Mouse (Mus musculus): ENCODE measurements around the gene Elovl1. TPM values are rescaled to one million over a fixed set of nuclear protein-coding genes. Genes with fewer than 3 reads are reported as not detected.

The Elovl1 gene
- polyA plus RNA-seq (2012; rRNA removed) = 65.2 and 76.6 TPM in 2 replicates

DNA sequence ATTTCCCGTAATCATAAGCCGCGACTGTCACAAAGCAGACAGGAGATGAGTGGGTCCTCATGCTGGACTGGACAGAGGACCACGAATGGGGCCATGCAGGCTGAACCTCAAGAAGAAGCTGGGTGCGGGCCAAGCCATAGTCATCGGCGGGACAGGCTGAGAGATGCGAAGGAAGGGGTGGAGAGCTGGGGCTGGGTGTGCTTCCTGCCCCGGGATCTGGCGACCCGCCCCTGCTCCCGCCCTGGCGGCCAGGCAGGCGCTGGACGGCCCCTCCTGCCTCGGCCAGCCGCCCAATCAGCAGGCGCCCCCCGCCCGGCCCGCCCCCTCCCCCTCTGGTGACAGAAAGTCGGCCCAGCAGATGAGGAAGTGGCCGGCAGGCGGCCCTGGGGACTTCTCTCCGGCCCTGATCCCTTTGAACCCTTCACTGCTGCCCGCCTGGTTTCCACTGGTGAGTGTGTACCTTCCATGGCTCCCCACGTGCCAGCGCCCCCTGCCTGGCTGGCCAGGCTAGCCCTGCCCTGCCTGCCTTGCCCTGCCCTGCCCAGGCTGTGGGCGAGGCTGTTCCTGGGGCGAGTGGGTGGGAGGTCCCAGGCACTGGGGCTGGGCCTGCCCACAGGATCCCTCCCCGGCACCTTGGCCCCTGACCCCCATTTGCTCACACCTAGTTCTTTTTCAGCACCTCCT lies at the start of gene Elovl1:
TSS of gene Elovl1 (plus strand) at position 326 of the 684 bp plus-strand sequence.
- DNase-seq (ENCODE audit: extremely low spot score in 1 of 2, low spot score in 1 of 2) = peak in 1 of 2 experiments; percentile 66

DNA sequence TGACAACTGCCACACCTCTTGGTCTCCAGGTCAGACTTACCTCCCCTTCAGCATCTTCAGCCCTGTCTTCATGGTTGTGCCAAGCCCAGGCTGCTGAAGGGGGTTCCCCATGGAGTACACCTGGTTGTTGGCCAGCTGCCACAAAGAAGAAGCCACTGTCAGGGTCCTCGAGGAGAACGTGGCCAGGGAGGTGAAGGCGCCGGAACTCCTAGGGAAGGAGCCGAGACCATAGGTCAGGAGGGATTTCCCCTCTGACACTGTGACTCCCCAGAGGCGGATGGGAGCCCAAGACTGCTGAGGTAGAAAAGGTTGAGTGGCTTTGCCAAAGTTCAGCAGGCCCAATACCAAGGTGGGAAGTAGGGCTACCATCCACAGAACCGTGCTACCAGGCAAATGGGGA lies 44.6 kb upstream of the Elovl1 start:
- no peak for DNase-seq (ENCODE audit: extremely low spot score in 1 of 2, low spot score in 1 of 2)

DNA sequence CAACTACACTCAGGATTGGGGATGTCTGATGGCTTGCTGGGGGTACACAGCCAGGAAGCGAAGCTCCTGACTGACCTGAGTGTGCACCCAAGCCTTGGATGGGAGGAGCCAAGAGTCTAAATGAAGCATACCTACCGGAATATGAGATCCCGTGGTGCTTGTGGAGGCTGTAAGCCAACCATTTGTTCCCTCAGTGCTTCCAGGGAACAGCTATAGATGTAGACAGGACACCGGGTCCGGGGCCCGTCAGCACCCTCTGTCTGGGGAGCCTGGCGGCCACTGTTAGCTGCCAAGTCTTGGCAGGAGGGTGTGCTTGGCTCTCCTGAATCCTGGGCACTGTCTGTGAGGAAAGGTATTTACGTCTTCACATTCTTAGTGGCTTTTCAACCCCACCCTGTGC lies 40.6 kb upstream of the Elovl1 start:
- DNase-seq (ENCODE audit: extremely low spot score in 1 of 2, low spot score in 1 of 2) = no peak

DNA sequence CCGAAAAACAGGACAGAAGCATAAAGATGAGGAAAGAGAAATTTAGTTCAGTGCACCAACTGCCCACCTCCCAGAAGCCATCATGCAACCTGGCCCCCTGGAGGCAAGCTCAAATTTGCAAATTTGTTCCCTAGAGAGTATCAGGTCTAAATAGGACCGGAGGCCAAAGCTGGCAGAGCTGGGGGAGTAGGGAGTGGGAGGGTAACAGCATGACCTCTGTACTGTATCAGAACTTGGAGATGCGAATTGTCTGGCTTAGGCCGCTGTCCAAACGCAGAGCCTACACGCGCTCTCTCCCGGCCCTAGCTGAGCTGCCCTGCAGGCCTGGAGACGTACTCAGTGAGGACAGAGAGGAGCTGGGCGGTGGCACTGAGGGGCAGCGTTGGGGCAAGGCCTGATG lies 37.7 kb upstream of the Elovl1 start:
- no peak for DNase-seq (ENCODE audit: extremely low spot score in 1 of 2, low spot score in 1 of 2)

DNA sequence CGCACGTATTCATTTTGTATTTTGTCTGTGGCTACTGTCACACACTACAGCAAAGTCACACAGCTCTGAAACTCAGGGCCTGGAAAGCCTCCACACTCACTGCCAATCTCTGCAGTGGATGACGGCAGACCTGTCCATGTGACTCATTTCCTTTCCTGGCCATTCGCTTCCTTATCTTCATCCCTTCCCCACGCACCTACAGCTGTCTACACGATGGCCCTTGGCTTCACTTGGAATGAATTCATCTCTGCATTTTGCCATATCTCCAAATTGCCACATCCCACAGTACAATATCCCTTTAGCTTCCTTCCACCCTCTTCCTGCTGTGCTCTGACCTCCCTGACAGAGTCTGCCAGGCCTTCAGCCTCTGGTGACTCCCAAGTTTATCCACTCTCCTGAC lies 33.4 kb upstream of the Elovl1 start:
- DNase-seq (ENCODE audit: extremely low spot score in 1 of 2, low spot score in 1 of 2) = no peak

DNA sequence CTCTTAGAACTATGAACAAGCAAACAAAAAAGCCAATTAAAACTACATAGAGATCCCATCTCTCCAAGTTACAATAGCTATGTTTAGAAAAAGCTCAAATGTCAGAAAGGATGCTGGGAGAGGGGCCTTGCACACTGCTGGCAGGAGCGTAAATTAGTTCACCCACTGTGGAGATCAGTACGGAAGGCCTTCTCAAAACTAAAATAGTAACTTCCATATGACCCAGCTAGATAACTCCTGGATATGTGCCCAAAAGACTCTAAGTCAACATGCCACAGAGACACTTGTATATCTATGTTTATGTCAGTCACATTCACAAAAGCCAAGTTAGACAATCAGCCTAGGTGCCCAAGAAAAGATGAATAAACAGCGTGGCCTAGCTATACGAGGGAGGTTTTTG lies 32.6 kb upstream of the Elovl1 start:
- DNase-seq (ENCODE audit: extremely low spot score in 1 of 2, low spot score in 1 of 2) = no peak

DNA sequence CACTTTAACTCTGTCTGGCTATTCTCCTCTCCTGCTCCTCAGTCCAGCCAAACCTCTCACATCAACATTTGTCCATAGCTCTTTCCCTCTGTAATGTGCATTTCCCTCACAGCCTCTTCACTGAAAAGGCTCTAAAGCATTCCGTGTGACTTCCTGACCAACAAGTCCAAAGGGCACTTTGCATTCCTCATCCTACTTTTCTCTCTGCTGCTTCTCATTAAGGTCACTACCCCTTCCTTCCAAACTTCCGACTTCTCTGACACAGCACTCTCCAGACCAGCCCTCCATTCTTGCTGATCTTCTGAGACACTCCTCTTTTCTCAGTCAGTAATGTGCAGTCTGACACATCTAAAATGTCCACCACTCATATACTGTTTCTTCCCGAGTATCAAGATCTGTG lies 31.5 kb upstream of the Elovl1 start:
- no peak for DNase-seq (ENCODE audit: extremely low spot score in 1 of 2, low spot score in 1 of 2)

DNA sequence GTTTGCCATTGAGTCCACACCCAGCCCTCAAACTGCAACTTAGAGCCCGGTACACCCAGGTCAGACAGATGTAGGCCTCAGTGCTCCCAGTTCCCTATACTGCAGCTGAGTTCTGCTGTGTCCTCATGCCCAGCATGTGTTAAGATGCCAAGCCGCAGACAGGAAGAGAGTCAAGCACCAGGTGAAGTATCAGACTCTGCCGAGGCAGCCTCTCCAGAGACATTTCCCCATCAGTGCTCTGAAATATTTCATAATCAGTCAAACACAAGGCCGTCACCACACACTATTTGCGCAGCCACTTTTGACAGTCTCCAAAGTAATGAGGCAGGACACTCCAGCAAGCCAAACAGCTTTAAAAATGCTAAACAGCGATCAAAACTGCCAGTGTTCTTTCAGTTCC lies 29.5 kb upstream of the Elovl1 start:
- DNase-seq (ENCODE audit: extremely low spot score in 1 of 2, low spot score in 1 of 2) = no peak

DNA sequence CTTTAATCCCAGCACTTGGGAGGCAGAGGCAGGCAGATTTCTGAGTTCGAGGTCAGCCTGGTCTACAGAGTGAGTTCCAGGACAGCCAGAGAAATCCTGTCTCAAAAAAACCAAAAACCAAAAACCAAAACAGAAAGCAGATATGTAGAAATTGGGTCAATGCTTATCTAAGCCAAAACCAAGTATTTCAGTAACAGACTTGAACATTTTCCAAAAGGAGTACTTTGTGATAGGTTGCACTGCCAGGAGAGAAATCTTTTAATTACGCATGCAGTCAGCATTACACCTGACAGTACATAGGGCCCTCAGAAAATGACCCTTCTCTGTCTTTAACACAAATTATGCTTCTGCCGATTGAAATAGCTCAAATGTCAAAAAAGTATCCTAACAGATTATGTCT lies 26.5 kb upstream of the Elovl1 start:
- DNase-seq (ENCODE audit: extremely low spot score in 1 of 2, low spot score in 1 of 2) = no peak

DNA sequence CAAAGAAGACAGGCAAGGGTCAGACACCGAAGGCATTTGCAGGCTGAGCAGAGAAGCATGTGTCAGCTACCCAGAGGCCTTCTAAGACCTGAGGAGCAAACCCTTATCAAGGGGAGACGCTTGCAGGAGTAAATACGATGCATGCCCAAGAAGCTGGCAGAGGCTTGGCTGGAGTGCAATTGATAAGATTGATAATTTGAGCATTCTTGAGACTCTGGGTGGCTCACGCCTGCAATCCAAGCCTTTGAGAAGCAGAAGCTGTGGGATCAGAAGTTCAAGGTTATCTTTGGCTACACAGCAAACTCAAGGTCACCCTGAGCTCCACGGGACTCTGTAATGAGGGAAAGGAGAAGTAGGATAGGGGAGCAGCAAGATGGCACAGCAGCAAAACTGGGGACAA lies 26.0 kb upstream of the Elovl1 start:
- no peak for DNase-seq (ENCODE audit: extremely low spot score in 1 of 2, low spot score in 1 of 2)

DNA sequence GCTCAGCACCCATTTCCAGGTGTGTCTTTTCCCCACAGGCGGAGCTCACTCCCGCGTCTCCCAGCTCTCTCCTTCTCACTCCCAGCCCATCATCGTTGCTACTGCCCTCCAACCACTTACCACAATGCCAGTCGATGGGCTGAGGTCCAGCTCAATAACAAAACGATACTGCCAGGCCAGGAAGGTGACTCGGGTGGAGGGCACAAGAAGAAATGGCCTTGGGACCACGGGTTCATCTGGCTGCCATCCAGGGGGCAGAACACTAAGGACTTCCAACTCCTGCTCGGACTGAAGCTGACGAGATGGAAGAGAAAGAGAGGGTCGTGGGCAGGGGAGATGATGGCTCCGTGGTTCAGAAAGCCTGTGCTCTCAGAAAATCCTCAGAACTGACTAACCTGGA lies 25.2 kb upstream of the Elovl1 start:
- no peak for DNase-seq (ENCODE audit: extremely low spot score in 1 of 2, low spot score in 1 of 2)

DNA sequence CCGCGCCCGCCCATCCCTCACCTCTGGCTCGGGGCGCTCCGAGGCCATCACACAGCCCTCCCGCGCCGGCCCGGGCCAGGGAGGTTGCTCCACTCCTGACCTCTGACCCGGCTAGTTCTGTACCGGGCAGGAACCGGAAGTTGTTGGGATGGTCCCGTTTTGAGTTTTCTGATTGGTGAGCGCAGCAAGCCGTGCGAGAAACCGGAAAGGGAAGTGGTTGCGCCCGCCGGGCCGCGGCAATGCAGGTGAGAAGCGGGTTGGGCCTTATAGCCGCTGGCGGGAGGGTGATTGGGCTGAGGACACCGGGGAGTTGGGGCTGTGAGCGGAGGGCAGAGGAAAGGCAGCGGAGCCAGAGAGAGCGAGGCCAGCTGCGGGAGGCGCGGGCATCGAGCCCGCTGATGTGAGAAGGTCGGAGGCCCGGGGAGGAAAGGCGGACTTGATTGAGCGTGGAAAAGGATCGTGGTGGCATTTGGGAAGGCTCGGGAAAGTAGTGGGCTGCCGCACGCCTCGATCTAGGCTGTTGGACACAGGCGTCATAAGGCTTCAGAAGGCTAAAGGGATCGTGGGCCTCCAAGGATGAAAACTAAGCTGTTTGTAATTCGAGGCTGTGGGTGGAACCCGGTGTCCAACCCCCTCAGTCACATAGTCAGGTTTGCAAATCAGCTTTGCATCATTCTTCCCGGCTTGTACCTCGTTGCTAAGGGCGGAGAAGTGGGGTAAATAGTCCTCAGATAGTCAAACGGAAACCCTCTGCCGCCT lies 18.6 kb upstream of the Elovl1 start, which contains the start of the genes Szt2 and Med8:
TSS of gene Szt2 (minus strand) at position 132 of the 759 bp plus-strand sequence.
TSS of gene Med8 (plus strand) at position 196 of the 759 bp plus-strand sequence.
- peak; percentile 86 to 93 for DNase-seq (ENCODE audit: extremely low spot score in 1 of 2, low spot score in 1 of 2)

DNA sequence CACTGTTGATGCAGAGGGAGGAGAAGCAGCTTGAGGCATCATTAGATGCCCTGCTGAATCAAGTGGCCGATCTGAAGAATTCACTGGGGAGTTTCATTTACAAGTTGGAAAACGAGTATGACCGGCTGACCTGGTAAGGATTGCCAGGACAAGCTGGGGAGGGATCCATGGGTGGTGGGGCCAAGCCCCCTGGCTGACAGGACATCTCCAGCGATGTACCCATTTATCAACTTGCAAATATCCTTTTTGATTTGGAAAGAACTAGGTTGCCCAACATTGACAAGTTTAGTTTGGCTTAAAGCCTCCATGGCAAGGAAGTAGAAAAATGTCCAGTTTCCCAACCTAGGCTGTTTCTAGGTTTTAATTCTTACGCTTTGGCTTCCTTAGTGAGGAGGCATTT lies 17.0 kb upstream of the Elovl1 start:
- no peak for DNase-seq (ENCODE audit: extremely low spot score in 1 of 2, low spot score in 1 of 2)

DNA sequence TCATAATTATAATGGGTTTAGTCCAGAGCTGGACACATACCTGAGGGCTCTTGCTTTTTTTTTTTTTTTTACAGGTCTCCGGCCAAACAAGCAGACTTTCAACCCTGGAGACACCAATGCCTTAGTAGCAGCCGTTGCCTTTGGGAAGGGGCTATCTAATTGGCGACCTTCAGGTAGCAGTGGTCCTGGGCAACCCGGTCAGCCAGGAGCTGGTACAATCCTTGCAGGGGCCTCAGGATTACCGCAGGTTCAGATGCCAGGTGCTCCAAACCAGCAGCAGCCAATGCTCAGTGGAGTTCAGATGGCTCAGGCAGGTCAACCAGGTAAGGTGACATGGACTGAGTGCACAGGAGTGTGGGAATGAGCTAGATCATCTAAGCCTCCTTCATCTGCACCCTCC lies 14.3 kb upstream of the Elovl1 start:
- no peak for DNase-seq (ENCODE audit: extremely low spot score in 1 of 2, low spot score in 1 of 2)

DNA sequence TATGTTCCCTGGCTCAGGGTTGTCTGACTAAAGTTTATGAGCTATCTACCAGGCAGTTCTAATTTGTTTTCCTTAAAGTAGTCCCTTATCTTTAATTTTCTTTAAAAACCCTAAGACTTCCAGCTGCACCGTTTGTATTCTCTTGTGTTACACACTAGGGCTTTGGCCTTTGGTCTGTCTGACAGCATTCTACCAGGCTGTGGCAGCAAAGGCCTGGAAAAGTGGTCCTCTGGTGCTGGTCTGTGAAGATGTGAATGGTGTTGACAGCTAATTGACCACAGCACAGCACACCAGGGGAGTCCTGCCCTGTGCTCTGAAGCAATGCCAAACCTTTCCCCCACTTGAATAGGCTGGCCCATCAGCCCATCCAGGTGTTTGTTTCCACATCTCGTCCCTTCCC lies 12.1 kb upstream of the Elovl1 start:
- no peak for DNase-seq (ENCODE audit: extremely low spot score in 1 of 2, low spot score in 1 of 2)

DNA sequence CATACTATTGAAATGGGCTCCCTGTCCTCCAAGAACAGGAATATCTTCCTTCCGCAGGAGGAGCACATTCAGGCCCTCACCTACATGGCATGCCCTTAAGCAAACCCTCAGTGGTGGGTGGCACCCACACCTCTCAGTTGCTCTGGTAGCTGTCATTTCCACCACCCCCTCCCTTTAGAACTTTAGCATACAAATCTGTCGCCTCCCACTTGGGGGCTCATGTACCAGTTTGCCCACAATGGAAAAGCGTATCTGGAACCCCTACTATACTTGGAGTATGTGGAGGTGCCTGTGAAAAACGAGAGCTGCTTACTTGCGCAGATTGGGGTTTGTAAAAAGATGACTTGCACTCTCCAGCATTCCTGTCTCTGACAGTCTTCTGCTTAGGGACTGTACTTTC lies 11.6 kb upstream of the Elovl1 start:
- DNase-seq (ENCODE audit: extremely low spot score in 1 of 2, low spot score in 1 of 2) = peak in 1 of 2 experiments; percentile 48

DNA sequence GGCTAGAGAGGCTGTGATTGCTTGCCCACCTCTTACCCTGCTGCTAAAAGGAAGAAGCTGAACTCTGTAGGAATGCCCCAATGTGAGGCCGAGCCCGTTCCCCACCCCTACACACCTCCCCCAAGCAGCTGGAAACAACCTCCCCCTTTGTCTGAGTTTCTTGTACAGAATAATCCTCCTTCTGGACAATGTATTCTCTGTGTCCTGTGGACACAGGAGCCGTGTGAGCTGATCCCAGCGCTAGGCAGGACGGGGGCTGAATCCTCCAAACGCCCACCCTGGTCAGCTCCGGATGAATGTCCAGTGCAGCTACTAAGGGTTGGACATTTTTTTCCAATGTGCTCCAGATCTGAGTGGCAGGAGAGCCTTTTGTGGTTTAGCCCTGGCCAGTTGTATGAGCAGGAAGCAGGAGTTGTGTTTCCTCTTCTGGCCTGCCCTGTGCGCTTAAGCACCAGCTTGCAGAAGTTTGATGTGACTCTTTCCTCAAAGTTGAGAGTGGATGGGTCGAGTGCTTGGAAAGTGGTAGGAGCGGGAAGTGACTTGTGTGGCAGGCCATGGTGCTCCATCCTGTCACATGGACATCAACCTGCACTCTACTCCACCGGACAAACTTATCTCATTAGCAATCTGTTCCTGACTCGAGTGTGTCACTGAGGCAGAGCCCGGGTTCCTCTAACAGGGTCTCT lies 10.6 kb upstream of the Elovl1 start:
- DNase-seq (ENCODE audit: extremely low spot score in 1 of 2, low spot score in 1 of 2) = no peak

DNA sequence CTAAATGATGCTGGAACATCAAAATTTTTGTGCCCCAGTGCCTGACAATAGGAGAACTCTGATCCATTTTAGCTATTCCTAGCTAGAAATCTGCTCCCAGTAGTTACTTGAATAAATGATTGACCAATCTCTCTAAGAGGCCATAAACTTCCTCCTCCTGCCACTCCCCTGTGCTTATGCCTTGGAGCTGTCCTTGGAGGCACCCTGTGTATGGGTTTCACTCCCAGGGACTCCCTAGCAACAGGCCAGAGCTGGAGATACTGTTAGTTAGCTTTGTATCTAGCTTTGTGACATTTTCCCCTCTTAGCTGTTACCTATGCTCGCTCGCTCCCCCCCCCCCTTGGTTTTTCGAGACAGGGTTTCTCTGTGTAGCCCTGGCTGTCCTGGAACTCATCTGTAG lies 6.5 kb upstream of the Elovl1 start:
- no peak for DNase-seq (ENCODE audit: extremely low spot score in 1 of 2, low spot score in 1 of 2)

DNA sequence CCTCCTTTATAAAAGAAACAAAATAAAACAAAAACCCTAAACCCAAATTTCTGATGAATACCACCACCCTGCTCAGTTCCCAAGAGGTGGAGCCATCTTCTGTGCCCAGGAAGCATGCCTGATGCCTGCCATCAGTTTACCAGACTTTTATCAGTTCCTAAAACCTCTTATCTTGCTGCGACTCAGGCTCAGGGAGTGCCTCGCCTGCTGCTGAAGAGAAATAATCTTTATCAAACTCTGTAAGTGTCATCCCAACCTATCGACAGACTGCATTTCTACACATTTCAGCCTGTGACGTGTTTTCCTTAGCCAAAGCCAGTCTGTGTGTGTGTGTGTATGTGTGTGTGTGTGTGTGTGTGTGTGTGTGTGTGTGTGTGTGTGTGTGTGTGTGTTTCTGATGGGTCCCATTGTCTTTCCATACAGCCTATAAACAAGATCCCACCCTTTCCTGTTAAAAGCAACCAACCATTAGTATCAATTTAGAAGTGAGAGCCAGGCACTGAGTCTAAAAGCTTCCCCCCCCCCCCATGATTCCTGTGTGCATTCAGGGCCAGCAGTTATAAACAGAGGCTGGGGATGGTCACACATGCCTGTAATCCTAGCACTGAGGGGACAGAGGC lies 3.2 kb upstream of the Elovl1 start:
- no peak for DNase-seq (ENCODE audit: extremely low spot score in 1 of 2, low spot score in 1 of 2)

DNA sequence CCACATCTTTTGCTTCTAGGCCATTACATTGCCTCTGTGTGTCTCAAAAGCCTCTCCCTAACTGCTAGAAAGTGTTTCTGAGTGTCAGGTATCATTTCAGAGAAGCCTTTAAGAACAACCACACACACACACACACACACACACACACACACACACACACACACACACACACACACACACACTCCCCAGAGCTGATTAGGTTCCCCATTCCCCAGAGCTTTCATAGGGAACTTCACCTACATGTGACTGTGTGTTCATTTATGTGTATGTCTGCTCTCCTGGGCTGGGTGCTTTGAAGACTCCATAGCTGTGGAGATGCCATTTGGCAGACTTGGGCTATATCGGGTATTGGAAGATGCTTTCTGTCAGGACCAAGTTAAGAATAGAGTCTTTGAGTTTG lies 2.5 kb upstream of the Elovl1 start:
- no peak for DNase-seq (ENCODE audit: extremely low spot score in 1 of 2, low spot score in 1 of 2)

DNA sequence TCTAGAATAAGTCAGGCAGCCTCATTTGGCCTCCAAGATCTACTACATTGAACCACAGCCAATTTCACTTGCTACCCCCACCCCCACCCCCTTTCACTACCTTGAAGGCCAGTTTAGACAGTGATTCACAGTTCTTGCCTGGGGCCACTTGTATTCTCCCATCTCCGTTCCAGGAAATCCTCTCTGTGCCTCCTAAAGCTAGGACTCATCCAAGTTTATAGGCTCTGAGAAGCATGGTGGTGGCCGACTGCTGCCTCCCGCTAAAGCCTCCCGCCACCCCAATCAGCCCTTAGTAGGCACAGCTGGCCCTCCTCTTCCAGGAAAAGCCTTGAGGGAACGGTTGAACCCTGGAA lies 502 bp upstream of the Elovl1 start:
- DNase-seq (ENCODE audit: extremely low spot score in 1 of 2, low spot score in 1 of 2) = no peak
